Mouse (Mus musculus): ENCODE results near the gene Lin7b.

Gene Lin7b

DNA sequence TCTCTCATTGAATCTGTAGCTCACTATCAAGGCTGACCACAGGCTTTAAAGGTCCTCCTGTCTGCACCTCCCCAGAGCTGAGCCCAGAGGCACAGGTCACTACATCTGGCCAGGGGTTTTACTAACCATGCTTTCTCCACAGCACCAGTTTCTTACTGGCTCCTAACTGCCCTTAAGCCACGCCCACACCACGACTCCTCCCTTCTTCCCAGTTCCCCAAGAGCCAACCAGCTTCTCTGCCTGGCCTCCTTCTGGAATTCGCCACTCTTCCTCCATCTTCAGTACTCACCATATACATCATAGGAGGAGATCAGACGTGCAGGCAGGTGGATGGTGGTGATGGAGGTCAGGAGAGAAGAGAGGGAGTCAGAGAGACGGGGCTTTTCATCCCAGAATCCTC, 17.3 kb downstream of the Lin7b start:
- no peak for DNase-seq (ENCODE audit: low read depth, low spot score)

DNA sequence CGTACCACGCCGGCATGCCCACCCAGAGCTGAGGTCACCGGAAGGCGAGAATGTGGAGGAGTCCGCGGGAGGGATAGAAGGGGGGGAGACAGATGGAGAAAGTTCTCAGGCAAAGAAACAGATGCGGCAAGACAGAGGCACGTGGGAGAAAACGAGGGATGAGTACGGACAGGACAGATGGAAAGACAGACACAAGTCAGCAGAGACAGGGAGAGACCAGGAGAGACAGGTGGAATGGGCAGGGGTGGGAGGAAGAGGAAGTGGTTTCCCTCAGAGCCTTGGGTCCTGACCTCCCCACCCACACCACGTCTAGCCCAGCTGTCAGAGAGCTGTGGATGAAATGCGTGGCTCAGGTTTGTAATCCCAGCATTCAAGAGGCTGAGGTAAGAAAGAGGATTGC, 23.5 kb downstream of the Lin7b start:
- DNase-seq (ENCODE audit: low read depth, low spot score): no peak

DNA sequence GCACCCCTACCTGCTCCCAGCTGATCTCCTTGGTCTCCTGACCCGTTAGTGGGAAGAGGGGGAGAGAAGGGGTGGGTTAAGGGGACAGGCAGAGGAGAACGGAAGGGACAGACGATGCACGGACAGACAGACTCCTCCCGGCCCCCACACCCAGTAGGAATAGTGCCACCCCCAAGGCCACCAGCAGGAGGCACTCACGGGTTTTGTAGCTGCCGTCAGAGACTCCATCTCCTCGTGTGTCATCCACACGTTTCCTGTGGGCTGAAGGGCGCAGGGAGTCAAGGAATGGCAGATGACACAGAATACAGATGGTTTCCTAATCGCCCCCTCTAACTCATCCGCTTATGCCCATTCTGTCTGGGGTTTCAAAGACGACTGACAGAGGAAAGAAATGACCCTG, 26.8 kb downstream of the Lin7b start:
- DNase-seq (ENCODE audit: low read depth, low spot score): no peak

DNA sequence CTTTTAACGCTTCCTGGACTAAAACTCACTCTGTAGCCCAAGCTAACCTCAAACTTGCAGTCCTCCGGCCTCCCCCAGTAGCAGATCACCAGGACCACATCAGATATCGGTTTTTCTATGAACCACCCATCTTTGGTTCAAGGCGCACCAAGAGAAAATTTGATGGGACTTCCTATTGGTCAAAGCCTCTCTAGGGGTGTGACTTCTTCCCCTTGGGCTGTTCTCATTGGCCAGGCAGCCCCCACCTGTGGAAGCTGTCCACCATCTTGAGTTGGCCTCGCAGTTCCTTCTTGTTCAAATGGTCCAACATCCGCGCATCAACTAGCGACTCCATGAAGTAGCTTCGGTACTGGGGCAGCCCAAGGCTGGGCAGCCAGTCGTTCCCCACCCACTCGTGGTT, 28.3 kb downstream of the Lin7b start:
- DNase-seq (ENCODE audit: low read depth, low spot score): no peak

DNA sequence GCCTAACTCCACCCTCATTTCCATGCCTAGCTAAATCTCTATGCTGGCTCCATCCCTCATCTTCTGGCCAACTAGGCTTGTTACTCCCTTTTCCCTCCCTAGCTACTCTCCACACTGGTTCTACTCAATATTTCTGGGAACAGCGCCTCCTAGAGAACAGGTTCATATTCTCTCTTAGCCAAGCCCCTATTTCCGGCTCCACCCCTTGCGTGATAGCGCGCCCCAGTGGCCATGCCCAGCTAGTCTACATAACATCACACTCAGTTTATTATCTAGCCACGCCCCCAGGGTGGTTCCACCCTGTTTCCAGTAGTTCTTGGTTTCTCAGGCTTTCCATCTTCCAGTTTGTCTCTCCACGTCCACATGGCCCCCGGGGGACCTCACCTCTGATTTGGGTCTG, 29.1 kb downstream of the Lin7b start:
- DNase-seq (ENCODE audit: low read depth, low spot score): peak; percentile 75

DNA sequence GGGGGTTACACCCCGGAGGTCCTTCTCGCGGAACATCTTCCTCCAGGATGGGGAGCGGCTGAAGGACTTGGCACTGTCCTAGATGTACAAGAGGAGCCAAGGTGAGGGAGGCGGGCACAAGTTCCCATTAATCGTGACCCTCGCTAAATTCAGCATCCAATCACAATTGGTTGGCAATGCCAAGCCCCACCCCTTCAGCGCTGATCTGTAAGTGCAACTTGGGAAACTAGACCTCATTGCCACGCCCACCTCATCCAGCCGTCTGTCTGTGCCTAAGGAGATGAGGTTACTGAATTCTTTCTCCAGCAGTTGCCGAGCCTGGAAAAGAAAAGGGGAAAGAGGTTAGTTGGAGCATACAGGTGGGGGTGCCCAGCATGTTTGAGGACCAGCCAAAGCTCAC, 29.7 kb downstream of the Lin7b start:
- no peak for DNase-seq (ENCODE audit: low read depth, low spot score)

DNA sequence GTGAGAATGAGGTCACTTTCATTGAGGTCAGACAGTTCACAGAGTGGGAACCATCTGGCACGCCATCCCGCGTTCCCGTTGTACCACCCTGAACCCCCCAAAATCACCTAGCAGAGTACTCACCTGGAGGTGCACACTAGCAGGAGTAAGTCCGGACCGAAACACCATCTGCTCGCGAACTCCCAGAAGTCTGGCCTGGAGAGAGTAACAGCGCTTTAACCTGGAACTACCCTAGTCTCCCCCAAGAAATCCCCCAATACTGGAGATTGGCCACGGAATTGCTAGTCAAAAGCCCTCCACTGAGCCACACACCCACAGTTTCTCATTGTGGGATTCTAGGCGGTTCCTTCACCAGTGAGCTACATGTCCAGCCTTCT, 30.3 kb downstream of the Lin7b start:
- no peak for DNase-seq (ENCODE audit: low read depth, low spot score)

DNA sequence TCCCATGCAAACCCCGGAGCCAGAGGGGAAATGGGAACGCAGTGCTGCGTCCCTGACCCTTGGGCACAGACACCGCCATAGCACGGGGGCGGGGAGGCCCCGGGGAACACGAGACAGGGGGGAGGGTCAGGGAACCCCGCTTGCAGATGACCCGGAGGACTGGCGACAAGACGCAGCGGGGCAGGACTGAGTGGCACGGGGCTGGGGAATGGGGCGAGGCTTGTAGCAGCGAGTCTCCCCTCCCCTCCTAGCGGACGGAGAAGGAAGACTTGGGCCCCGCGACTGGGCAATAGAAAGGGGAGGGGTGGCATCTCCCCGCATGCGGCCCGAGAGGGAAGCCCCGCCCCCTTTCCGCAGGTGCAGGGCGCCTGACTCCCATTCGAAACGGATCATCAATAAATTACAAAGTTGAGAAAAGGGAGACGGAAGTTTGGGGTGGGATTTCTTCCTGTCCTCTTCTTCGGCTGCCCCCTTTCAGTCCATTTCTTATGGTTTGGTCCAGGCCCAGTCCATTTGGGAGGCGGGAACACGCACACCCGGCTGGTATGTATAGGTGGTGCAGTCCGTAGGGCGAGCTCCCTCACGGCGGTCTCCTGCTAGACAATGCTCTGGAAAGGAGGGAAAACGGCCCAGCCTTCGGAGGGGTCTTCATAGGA, 30.8 kb downstream of the Lin7b start:
- DNase-seq (ENCODE audit: low read depth, low spot score): peak; percentile 54

DNA sequence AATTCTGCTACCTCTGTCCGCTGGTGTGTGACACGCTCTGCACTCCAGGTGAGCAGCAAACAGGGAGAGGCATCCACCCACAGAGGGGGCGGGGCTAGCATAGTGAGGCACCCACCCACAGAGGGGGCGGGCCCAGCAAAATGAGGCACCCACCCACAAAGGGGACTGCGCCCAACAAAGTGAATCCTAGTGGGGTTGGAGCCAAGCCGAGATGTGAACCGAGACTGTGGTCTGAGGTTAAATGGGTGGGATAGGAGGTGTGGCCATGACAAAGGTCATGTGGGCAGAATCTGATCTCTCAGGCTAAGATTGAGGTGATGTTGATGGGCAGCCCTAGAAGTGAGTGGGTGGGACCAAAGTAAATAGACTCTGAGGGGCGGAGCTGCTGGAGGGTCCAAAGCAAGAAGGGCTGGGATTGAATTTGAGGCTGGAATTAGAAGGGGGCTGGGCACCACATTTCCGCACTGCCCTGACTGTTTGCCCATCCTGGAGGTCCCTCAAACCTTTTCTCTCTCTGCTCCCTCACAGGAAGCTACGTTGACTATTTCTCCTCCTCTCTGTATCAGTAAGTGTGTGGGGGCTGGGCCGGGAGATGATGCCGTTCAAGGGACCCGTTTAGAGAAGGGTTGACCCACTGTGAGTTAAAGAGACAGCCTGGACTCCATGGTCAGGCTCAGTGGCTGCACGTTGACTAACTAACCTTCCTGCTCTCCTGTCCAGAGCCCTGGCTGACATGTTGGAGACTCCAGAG, 32.0 kb downstream of the Lin7b start:
- DNase-seq (ENCODE audit: low read depth, low spot score): no peak

DNA sequence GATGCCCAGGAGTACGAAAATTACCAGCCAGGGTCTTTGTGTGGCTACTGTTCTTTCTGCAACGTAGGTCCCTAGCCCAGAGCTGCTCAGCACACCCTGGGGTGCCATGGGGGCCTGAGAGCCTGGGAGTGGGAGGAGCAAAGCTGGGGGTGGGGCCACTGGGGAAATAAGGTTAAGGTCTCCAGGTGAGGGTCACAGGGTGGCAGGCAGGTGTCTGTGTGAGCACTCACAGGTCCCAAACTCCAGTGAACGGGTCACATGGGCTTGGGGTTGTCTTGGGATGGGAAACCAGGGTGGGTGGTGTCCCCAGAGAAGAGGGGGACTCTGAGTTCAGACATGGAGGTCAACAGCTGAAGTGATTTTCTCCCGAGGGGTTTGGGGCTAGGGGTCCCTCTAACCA, 32.9 kb downstream of the Lin7b start:
- DNase-seq (ENCODE audit: low read depth, low spot score): no peak

DNA sequence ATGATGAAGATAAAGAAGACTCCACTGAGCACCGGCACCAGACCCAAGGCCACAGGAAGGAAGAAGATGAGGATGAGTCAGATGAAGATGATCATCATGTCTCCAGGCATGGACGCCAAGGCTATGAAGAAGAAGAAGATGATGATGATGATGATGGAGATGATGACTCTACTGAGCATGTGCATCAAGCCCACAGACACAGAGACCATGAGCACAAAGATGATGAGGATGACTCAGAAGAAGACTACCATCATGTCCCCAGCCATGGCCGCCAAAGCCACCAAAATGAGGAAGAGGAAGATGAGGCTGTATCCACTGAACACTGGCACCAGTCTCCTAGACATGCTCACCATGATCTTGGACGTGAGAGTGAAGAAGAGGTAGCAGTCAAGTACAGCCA, 34.1 kb downstream of the Lin7b start:
- DNase-seq (ENCODE audit: low read depth, low spot score): no peak

DNA sequence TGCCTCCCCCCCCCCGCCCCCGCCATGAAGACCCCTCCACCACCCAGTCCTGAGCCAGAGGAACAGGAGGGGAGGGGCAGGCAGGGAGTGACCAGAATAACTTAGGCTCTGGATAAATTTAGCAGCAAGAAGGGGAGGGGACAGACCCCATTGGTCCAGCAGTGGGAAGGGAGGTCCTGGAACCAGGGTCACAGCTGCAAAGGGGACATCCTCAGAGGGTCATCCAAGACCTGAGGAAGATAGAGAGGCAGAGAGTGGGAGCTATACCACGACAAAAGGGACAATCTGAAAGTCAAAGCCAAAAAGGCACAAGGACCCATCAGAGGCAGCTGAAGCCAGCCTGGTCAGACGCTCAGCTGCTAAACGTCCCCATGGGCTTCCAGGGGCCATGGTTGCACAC, 35.3 kb downstream of the Lin7b start, which contains the start of gene Hrc:
Hrc (plus strand) TSS at position 235 of the 400 bp plus-strand sequence.
- DNase-seq (ENCODE audit: low read depth, low spot score): no peak

DNA sequence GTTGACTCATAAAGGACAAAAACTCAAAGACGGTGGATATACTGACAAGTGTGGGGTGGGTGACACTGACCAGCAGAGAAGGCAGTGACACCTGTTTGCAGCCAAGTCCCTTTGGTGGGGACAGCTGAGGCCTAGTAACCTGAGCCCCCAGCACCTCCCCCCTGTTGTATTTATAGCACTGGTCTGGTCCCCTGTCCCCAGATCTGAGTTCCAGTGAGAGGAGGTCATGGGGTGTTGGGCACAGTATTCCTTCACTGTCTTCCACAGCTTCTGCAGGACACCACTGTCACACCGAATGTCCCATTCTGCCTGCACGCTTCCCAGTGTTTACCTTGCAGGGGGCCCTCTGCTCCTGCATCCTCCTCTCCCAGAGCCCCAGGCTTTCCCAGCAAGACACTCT, 35.8 kb downstream of the Lin7b start:
- no peak for DNase-seq (ENCODE audit: low read depth, low spot score)

DNA sequence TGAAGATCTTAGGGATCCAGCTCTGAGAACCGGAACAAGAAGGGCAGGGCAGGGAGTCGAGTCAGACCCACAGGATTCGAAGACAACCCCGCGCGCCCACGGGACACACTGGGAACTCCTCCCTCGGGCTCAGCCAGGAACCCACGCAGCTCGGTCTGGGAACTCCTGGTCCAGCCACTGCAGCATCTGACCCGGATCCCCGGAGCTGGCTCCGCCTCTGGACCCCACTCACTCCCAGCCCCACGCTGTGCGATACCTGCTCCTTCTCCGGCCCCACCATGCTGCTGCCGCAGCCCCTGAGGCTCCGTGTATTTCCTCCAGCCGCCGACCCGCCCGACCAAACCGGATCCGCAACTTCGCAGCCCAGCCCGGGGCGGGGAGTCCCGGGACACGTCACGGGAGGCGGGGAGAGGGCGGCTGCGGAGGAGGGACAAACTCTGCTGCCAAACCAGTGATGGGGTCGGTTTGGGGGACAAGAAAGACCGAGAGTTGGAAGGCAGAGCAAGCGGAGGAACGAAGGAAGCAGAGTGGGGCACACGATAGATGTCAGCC, 36.9 kb downstream of the Lin7b start, which contains the start of gene Trpm4:
Trpm4 (minus strand) TSS at position 350 of the 552 bp plus-strand sequence.
- no peak for DNase-seq (ENCODE audit: low read depth, low spot score)

DNA sequence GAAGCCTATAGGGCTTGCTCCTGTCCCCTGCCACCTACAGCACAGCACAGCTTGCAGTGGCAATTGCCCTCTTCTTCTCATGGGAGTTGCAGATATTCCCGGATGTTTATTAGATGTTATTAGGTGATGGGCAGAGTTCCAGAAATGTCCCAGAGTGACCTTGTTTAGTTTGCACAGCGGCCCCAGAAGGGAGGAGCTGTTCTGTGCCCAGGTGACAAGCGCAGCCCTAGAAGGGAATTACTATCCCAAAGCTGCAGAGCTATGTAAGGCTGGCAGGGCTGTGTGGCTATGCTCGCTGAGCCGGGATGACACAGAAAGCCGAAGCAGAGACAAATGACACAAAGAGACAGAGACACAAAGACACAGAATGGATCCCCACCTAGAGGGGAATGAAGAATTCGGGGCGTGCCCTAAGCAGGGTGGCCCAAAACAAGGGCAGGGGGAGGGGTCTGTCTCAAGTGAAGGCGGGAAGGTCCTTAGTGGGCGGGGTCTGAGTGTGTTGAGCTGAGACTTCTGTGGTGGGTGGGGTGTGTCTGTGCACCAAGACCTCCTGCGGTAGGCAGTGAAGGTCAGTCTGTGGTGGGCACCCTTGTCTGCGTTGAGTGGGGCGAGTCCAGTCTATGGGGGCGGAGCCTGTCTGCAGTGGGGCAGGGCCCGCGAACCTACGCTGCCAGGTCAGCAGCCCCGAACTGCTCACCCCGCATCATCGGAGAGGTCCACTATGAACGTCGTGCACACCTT, 37.5 kb downstream of the Lin7b start:
- DNase-seq (ENCODE audit: low read depth, low spot score): no peak

DNA sequence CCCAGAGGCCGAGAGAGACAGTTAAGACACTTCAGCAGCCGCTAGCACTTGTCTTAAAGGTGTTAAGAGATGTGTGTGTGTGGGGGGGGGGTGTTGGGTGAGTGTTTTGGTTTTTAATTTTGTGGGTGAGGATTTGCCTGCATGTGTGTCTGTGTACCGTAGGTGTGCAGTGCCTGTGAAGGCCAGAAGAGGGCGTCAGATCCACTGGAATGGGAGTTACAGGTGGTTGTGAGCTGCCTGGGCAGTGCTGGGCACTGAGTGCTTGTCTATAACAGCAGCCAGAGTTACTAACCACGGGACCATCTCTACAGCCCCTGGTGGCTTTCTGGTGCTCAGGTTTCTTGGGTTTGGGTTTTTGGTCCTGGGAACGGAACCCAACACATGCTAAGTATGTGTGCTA, 38.9 kb downstream of the Lin7b start:
- DNase-seq (ENCODE audit: low read depth, low spot score): no peak

DNA sequence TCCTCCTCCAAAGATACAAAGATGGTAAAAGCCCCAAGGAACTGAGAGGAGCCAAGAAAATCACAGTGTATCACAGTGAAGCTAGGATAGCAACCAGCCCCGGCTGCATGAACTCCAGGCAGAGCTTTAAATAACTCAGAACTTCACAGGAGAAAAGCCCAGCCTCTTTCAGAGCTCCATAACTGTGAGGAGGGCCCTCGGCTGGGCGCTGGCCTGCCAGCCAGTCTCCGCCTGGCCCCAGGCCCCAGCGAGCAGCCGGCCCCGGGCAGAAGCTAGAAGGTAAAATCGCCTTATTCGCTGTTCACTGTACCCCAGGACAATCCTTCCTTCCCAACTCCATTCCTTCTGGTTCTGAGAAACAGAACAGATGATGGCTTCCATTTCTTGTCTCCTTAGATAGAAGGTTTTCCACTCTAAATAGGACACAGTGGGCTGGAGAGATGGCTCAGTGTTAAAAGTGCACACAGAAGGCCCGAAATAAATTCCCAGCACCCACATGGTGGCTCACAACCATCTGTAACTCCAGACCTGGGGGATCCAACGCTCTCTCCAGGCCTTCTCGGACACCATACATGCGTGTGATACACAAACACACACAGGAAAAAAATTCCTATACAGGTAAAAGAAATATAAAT, 41.4 kb downstream of the Lin7b start:
- no peak for DNase-seq (ENCODE audit: low read depth, low spot score)

DNA sequence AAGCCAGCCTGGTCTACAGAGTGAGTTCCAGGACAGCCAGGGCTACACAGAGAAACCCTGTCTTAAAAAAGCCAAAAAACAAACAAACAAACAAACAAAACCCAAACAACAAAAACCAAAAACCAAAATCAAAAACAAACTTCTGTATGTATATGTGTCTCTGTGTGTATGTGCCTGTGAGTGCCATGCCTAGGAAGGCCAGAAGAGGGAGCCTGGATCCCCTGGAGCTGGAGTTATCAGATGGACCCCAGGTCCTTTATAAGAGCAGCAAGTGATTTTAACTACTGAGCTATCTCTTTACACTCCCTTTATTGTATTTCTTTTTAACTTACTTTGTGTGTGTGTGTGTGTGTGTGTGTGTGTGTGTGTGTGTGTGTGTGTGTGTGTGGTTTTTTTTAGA, 44.6 kb downstream of the Lin7b start:
- no peak for DNase-seq (ENCODE audit: low read depth, low spot score)

DNA sequence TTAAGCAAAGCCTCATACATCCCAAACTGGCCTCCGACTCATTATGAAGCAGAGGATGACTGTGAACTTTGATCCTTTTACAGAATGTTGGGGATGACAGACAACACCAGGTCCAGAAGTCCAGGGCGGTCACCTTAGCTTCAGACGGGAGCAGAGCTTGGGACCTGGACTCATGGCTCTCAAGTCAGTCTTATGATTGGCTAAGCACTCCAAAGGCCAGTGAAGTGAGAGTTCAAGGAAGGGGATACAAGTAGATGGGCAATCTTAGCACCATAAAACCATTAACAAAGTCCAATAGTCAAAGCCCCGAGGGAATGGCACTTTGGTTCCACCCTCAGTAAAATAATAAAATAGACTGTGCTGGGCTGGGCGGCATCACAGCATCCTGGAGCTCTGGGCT, 47.3 kb downstream of the Lin7b start:
- no peak for DNase-seq (ENCODE audit: low read depth, low spot score)

DNA sequence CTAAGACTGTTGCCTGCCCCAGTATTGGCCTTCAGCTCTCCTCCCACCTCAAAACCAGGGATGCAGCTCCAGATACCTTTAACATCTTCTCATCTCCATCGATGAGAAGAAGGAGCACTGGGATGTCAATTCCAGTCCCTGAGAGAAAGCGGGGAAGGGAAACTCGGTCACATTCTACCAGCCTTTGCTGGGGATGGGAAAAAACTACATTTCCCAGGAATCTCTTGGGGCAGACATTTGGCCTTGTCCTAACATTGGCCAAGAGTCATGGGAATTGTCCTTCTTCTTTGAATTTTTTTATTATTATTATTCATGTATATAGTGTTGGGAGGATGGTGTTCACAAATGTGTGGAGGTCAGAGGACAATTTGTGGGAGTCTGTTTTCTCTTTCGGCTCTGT, 48.1 kb downstream of the Lin7b start:
- no peak for DNase-seq (ENCODE audit: low read depth, low spot score)

Data from retina, postnatal 7 days (tissue).